Mouse (Mus musculus) B cell, adult 2 months (primary cell): ENCODE measurements around the gene Ctnnb1.

Experiments used
- DNase-seq, 2 experiments: peaks; one replicate each; pipeline ENCODE4 v3.0.0; 2022

Gene Ctnnb1

DNA sequence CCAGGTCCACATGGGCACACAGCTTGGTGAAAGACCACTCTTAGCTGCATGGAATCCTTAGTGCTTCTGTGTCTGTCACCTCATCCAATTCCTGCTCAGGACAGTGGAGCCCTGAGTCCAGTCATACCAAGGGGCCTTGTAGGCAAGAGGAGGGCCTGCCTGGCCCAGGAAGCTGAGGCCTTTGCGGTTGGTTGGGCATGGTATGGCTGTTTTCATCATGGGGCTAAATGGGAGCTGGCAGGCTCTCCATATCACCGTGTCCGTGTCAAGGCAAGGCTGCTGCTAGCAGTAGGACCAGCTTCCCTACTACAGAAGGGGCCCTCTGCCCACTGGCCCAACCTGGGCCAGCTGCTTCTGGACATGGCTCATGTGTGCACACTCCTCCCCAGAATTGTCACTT, 34.7 kb downstream of the Ctnnb1 start:
- DNase-seq: no peak

DNA sequence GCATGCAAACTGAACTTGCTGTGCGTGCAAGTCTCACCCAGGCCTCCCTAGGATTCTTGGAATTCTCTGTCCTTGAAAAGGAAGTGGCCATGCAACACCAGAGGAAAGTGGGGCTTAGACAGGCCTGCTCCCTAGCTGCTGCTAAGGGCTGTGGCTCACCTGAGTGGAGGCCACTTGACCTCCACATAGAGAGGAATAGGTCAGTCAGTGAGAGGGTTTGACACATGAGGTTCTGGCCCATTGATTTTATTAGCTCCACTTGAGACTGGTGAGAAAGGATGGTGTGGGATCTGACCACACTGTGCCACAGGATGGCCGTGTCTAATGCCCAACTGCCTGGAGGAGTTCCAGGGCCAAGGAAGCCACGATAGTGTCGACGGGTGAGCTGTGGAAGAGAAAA, 35.2 kb downstream of the Ctnnb1 start:
- no peak for DNase-seq

DNA sequence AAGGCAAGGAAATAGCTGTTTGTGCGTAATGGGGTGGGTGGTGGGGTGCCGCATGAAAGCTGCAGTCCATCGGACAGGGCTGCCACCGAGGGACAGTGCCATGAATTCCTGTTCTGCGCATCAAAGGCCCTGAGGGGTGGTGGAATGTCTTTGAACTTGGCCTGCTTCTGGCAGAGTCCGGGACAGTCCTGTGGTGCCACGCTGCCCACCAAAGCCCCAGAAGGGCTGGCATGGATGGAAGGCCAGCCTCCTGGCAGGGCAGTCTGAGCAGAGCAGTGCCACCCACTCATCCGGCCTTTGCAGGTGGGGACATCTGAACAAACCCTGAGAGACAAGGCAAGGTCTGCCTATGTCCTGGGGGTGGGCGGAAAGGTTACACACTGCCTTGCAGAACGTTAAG, 36.0 kb downstream of the Ctnnb1 start:
- DNase-seq: no peak

DNA sequence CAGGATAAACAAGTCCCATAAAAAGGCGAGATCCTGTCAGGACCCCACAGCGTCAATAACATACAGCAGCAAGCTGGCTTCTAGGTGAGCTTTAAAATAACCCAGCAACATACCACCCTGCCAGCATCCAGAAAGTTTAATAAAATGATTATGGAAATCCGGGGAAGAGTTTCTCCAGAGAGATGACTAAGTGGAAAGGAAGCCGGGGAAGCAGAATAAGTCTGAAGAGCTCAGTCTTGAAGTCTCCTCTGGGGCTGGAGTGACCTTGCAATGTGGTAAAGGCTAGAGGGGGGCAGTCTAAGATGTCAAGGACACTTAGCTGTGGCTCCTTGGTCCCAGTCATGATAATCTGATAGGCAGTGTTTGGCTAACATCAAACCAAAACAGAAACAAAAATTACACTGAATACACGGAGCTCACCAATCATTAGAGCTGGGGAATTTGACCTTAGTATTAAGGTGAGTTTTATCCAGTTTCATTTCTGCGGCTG, 44.1 kb downstream of the Ctnnb1 start:
- no peak for DNase-seq

DNA sequence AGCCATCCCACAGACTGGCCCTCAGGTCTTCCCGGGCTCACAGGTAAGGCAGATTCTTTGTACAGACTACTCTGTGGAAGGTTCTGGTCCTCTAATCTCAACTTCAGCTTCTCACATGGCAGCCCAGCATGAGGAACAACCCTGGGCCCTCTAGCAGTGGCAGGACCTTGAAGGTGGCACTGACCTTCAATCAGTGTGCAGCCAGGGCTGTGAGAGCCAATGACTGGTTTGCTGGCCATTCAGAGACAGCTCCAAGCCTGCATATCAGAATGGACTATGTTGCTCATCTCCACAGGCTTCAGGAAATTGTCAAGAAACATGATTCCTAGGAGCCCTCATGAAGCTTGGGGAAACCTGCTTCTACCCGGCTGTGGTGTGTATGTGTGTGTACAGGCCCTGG, 45.2 kb downstream of the Ctnnb1 start:
- DNase-seq: no peak

DNA sequence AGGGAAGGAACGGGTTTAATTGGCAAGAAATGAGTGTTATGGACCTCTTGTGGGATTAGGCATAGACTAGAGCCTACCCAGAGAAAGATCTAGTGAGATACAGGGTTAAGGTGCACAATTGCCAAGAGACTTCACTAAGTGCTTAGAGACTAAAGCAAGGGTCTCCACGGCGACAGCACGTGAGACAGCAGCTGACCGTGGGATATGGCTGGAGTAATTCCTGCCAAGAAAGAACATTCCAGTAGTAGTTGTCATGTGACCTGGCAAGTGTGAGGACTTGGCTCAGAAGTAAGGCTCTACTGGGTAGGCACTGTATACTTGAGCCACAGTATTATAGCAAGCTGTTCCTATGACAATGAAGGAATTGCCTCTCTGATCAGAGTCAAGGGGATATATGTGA, 47.1 kb downstream of the Ctnnb1 start:
- DNase-seq: no peak

DNA sequence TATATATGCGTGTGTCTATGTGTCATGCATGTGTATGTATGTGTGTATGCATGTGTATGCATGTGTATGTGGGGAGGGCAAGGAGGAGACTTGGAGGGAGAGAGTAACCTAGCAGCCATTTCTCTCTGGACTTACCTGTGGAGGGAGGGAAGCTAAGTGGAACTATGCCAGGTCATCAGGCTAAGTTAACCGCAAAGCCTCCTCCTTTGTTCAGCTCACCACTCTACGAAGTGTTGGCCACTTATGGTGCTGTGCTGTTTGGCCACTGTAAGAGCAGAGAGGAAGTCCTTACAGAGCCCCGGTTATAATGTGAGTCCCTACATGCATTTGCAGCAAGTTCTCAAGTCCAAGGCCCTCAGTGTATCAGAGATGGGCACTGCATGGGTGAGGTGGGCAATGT, 47.8 kb downstream of the Ctnnb1 start:
- no peak for DNase-seq

DNA sequence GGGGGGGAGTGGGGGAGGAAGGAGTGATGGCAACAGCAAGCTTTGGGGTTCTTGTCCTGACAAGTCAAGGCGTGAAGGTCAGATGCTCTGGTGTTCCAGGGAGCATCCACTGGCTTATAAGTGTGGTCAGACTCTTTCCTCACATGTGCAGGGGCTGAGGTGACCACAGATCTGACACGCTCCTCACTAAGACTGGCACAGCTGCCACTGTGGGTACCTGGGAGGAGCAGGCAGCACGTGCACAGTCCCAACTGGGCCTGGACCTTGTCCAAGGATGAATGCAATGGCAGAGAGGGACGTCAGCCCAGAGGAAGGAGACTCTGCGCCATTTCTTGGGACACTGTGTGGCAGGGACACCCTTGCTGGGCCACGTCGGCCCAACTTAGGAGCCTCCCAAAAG, 52.8 kb downstream of the Ctnnb1 start:
- DNase-seq: no peak

DNA sequence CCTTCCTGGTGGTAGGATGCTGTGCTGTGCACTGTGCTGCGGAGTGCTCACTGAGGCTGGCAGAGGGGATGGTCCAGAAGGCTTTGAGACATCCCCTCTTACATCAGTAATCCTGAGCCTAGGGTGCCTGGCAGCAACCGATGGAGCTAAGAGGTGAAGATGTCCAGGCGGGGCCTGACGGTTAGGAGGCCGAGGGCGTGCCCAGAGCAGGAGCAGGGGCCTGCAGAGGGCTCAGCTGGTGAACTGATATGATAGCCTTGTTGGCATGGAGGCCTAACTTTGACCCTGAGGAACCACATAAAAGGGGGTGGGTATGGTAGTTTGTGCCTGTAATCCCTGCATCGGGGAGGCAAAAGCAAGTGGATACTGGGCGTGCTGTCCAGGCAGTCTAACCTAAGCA, 54.8 kb downstream of the Ctnnb1 start:
- no peak for DNase-seq

DNA sequence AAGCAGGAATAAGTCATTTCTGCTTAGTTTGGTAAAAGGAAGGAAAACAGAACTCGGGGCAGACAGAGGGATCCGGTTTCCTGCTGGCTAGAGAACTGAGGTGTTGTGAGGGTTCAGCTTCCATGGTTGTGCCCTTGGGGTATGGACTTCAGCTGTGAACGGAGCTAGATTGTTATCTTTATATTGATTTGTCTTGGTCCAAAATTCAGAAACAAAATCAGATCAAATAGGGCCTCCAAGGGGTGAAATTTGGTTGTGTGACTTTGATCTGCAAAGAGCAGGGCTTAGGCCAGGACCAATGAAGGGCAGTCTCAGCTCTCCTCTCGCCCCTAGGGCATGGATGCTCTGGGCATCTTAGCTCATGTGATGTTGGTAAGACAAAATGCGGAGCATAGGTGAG, 55.5 kb downstream of the Ctnnb1 start:
- no peak for DNase-seq

DNA sequence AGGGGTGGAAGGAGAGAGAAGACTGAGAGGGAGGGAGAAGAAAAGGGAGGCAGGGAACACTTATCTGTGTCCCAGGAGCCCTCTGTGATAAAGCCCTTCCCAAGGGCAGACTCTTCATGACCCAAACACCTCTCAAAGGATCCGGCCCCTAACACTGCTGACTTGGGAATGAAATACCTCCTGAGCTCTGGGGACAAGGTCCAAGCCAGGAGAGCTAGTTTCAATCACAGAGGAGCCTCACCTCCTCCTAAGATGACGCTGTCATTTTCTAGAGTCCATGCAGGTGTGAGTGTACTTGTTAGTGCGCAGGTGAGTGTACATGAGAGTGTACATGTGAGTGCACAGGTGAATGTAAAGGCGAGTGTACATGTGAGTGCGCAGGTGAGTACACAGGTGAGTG, 56.0 kb downstream of the Ctnnb1 start:
- DNase-seq: no peak

DNA sequence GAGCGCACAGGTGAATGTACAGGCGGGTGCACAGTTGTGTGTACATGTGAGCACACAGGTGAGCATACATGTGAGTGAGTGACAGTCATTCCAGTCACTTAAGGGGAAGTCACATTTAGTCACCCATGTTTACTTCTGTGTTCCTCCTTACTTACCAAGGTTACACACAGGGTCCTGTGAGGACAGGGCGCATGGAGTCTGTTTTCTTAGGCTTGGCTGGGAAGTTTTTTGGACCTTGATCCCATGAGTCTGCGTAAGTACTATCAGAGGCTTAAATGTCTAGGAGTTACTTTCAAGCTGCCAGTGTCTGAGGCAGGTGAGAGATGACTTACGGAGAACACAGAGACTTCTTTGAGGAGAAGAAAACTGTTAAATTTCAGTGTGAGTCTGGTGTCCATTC, 56.5 kb downstream of the Ctnnb1 start:
- no peak for DNase-seq

DNA sequence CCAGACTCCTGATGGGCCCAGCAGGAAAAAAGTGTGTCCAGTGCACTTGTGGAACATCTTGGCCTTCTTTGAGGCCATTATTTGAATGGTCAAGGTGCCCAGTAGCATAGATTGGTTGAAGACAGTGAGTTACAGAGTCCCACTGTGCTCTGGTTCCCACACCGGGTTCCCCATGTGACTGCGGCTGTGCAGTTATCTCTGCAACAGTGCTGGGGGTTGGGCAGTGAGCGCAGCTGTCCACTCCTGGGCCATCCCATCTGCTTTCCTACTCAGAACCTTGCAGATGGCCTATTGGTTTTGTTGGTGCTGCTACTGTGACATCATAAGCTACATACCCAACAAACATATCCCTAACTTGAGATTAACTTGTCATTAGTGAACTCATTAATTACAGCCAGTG, 57.2 kb downstream of the Ctnnb1 start:
- DNase-seq: no peak

DNA sequence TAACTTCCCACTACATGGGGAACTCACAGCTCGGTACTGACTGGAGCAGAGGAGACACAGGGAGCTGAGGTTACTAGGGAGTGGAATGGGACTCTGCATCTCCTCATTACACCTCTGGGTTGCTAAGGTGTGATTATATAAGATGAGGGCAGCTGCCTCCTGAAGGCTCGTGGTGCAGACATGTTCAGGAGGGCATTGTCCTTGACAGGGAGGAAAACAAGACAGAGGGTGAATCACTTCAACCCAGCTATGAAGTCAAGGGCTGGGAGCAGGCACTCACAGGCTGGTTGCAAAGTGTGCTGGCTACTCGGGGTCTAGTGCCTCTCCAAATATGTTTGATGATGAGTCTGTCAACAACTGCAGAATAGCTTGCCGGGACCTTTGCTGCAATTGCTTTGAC, 58.0 kb downstream of the Ctnnb1 start:
- no peak for DNase-seq

DNA sequence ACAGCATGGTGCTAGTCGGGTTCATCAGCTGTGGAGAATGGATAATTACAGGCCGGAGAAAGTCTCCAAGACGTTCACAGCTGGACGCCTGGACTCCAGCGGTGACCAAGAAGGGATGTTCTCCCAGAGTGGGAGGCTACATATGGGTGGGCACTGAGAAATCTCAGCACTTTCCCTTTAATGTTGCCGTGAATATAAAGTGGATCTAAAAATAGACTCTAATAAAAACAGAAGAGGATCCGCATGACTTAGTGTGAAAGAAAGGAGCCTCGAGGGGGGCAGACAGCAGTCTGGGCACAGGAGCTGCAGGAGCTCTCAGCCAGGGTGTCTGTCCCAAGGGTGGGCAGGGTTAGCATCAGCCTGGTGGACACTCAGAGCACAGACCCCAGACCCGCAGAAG, 59.1 kb downstream of the Ctnnb1 start:
- DNase-seq: no peak

DNA sequence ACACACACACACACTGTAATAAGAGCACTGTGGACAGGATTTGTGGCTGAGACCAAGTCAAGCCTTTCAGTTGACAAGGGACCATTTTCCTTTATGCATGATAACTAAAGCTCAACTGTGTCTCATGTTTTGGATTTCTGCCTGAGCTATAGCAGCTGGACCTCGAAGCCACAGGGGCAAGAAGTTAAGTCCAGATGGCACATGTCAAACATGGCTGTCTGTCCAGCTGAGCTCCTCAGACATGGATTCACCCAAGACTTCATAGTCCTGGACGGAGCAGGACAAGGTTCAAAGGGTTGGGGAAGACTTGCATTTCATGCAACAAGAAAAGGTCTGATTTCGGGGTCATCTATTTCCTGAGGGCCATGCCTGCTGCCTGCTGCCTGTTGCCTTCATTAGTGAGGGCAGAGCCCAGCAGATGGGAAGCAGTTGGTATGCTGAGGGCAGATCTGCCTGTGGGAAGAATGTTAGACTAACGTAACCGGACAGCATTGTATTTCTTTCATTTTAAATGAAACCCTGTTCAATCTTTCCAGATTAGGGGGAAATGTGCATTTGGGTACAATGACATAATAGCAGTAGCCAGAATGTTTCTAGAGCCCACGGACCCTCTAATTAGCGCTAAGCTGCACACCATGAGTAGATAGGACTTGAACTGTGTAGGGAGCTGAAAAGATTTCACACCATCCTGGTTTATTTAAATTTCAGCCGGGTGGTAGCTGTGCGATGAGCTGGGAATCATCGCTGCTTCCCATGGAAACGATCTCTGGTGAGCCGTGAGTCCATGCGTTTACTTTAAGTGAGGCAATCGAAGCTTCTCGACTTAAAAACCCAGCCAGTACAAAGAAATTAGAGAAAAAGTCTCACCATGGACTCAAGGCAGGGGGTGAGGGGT, 61.0 kb downstream of the Ctnnb1 start:
- DNase-seq: no peak

DNA sequence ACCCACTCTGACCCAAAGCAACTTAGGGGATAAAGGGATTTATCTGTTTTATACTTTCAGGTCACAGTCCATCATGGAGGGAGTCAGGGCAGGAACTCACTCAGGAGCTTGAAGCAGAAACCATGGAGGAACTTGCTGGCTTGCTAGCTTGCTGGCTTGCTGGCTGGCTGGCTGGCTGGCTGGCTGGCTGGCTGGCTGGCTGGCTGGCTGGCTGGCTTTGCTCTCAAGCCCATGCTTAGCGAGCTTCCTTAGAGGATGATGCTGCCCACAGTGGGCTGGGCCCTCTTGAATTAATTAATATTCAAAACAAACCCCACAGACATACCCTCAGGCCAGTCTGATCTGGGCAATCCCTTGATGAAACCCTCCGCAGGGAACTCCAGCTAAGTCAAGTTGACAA, 62.8 kb downstream of the Ctnnb1 start:
- no peak for DNase-seq

DNA sequence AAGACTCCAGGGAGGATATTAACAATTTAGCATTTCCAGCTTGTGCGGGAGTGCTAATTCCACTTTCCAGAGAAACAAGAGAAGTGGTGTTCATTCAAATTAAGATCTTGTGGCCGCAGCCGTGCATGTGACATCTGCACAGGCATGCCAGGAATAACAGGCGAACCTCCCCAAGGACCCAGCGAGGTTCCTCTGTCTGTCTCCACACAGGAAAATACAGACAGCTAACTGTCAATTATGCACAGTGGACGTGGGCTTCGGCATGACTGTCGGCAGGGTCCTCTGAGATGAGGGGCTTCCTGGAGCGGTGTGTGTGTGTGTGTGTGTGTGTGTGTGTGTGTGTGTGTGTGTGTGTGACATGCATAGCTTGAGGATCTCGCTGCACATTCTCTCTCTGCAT, 64.0 kb downstream of the Ctnnb1 start:
- DNase-seq: no peak

DNA sequence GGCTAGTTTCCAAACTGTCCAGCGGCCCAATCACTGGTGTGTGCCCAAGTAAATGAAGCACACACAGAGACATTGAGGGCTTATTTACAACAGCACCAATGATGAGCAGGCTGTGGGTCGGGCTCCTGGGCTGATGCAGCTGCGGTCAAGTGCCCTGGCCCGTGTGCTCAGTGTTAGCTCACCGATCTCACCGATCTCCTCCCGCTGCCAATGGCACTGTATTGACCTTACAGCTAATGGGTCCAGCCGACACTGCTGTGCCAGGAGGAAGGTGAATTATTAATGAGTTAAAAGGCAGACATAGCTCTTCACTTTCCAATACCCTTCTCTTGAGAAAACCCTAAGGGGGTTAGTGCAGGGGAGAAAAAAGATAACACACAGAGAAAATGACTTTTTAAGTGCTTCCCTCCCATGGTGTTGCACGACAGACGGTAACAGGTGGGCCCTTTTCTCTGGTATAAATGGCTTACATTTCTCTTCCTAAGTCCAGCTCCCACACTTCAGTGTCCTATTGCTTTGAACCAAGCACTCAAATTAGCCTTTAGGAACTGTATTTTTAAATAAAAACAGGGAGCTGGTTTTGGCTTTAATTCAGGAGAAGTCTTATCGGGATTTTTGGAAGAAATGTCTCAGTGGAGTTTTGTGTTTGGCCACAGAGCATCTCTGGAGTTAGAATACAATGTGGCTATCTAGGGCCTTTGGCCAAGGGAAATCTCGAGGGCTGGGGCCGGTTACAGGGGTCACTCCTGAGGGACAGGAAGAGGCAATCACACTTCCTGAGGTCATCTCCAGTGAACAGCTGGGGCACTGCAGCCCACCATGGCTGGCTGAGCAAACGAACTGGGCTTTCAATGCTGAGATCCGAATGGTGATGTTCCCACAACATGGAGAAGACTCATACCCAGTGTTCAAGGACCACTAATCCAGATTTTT, 65.5 kb downstream of the Ctnnb1 start:
- DNase-seq: no peak

DNA sequence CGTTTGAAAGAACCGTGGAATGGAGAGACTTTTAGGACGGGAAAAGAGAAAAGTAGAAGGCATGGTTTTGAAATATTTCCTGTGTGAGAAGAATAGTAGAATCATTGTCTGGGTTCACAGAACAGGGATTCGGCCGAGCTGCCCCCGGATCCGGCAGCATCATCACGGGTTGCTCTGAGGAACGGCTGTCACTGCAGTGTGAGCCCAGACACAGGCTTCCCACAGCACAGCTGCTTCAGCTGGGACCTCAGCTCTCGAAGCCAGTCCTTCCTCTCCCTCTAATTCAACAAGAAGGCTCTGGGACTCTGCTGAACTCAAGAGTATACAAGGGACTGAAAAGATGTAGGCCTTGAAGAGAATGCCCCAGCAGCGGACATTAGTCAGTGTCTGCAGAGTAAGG, 69.7 kb downstream of the Ctnnb1 start:
- DNase-seq: no peak

DNA sequence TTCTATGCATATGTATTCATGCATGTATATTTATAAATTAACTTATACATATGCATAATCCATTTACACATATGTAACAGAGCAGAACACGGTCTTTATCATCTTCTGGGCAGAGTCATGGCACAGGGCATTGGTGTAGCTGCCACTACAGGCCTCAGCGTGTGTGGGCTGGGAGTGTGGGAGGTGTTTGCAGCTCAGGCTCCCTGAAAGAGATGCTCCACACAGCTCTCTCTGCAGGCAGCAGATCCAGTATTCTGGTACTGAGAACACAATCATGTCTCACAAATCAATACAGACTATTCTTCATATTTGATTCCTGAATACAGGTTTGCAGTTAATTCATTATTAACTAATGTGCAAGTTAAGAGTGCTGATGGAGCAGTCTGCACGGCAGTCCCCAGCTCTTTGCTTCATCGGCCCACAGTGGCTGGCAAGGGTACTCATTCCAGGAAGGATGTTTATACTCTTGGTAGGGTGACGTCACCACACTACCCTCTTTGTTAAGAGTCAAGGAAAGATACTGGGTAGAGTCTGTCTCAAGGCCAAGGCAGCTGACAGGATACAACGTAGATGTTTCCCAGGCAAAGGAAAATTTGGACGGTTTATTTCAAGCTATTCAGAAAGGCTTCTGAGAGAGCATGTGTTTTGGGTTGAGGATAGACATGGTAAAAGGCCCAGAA, 71.8 kb downstream of the Ctnnb1 start:
- no peak for DNase-seq

DNA sequence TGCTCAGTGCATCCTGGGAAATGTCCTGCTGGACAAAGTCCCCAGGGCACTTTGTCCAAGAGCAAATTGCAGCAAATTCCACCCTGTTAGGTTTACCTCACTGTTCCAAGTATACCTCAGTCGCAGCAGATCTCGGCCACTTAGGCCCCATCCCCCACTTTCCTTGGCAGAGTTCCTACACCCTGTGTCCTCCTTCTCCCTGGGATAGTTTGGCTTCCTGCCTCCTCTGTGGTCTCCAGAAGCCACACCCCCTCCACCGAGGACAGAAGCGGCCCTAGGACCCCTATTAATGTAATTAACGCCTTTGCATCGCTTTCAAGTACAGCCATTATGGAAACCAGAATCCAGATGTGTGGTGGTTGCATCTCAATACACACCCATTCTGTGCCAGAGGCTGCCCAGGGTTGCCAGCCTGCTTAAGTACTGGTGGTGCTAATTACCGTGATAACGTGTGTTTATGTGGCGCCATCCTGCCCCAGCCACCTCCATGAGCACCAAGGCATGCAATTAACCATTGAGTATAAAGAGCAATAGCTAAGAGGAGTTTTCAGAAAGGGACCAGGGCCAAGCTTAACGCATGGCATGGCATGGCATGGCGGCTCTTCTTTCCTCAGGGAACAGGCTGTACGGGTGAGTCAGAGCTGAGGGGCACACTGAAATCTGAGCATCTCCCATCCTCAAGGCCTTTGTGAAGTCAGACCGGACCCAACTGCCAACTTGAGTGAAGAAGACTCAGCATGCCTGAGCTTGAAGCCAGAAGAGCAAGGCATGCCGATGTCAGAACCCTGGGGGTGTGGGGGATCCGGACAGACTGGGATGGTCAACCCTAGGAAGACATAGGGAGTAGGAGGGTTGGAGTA, 72.9 kb downstream of the Ctnnb1 start:
- DNase-seq: no peak
